Mouse (Mus musculus) stomach, embryonic 16.5 days (tissue): ENCODE measurements around the gene Vmn2r80. TPM values are rescaled to one million over a fixed set of nuclear protein-coding genes. Genes with fewer than 3 reads are reported as not detected.

Source experiments
- ATAC-seq: fragments of 200-750 bp; cut with Nextera tagmentation; 2 replicates; pipeline ENCODE4 v1.8.0; 2017; ENCODE audit warnings: moderate number of reproducible peaks, moderate TSS enrichment; ENCODE audit not compliant: insufficient read depth, low FRiP score
- H3K27ac ChIP-seq: fragments of 300-500 bp; sonication (generic); 2 replicates; pipeline ENCODE4 v1.5.1; 2014; ENCODE audit warnings: low read length
- H3K27me3 ChIP-seq: fragments of 300-500 bp; sonication (generic); 2 replicates; pipeline ENCODE4 v1.6.1; 2014; ENCODE audit warnings: low read length, control low read depth, mixed read lengths; ENCODE audit not compliant: control insufficient read depth, insufficient read depth
- H3K36me3 ChIP-seq: fragments of 300-500 bp; sonication (generic); 2 replicates; pipeline ENCODE4 v1.6.1; 2014; ENCODE audit warnings: low read length; ENCODE audit not compliant: control insufficient read depth, insufficient read depth
- H3K4me1 ChIP-seq: fragments of 300-500 bp; sonication (generic); 2 replicates; pipeline ENCODE4 v1.6.1; 2014; ENCODE audit warnings: low read length, control low read depth, mixed read lengths; ENCODE audit not compliant: control insufficient read depth, insufficient read depth
- H3K4me2 ChIP-seq: fragments of 300-500 bp; sonication (generic); 2 replicates; pipeline ENCODE4 v1.6.1; 2014; ENCODE audit warnings: low read depth, low read length, mixed read lengths
- H3K4me3 ChIP-seq: fragments of 300-500 bp; sonication (generic); replicated peaks from 2 replicates; pipeline ENCODE4 v1.5.1; 2014; ENCODE audit warnings: mild to moderate bottlenecking, low read length
- H3K9ac ChIP-seq: fragments of 300-500 bp; sonication (generic); 2 replicates; pipeline ENCODE4 v1.6.1; 2014; ENCODE audit warnings: low read length
- H3K9me3 ChIP-seq: fragments of 300-500 bp; sonication (generic); replicated peaks from 2 replicates; pipeline ENCODE4 v1.6.1; 2016; ENCODE audit warnings: low read length, control low read depth; ENCODE audit not compliant: control insufficient read depth
- WGBS: fragments of 180-500 bp; shearing (Covaris S2); extraction: QIAGEN DNeasy Blood & Tissue Kit; methylation state at CpG from one replicate; pipeline ENCODE4 v1.1.7; 2014; 5-methylcytosine and 5-hydroxymethylcytosine counted together
- polyA plus RNA-seq: library from polyadenylated mRNA; unstranded; fragments of >200 nt; fragmentation: Nextera tagmentation; extraction: Ambion mirVana; gene quantifications from 2 replicates; pipeline ENCODE4 v1.2.1, GENCODE M21; 2015

Gene Vmn2r80
- polyA plus RNA-seq, 1 experiment from 2014 or later, result not detected

- Histone ChIP-seq H3K27ac (no peak overlapping the region), H3K4me2 (no peak overlapping the region), H3K4me3 (no peak overlapping the region), H3K9ac (no peak overlapping the region), H3K27me3 (no peaks in the 10 kb centered on the region), H3K9me3 (no peaks in the 10 kb centered on the region), H3K36me3 (no peaks in the 10 kb centered on the region), H3K4me1 (no peaks in the 10 kb centered on the region)
- ATAC-seq, result no peak
These were observed 71.9 kb downstream of the Vmn2r80 start for GRCm38 (mm10) chr10:79220432-79220831.

- ATAC-seq, result no peak
- H3K9me3 ChIP-seq, result no peaks in the 10 kb centered on the region
- no peaks in the 10 kb centered on the region for H3K4me1 ChIP-seq
- no peaks in the 10 kb centered on the region for H3K27me3 ChIP-seq
- no peak overlapping the region for H3K4me2 ChIP-seq
- H3K27ac ChIP-seq, result no peak overlapping the region
- H3K4me3 ChIP-seq, result no peak overlapping the region
- no peak overlapping the region for H3K9ac ChIP-seq
- no peaks in the 10 kb centered on the region for H3K36me3 ChIP-seq
These were observed 73.0 kb downstream of the Vmn2r80 start for GRCm38 (mm10) chr10:79221606-79222005.

GRCm38 (mm10) chr10:79222214-79222613 is 73.6 kb downstream of the Vmn2r80 start:
- Histone ChIP-seq H3K4me1 (no peaks in the 10 kb centered on the region), H3K4me3 (no peak overlapping the region), H3K4me2 (no peak overlapping the region), H3K27ac (no peak overlapping the region), H3K36me3 (no peaks in the 10 kb centered on the region), H3K9me3 (no peaks in the 10 kb centered on the region), H3K27me3 (no peaks in the 10 kb centered on the region), H3K9ac (no peak overlapping the region)
- no peak for ATAC-seq
- 69% methylated on average over 7 of the region's 7 CpGs for WGBS

Other genes starting within 250 kb of the Vmn2r80 start
- gene Olfr1354, start 235.6 kb upstream of the Vmn2r80 start, polyA plus RNA-seq, result not detected in 2 replicates
- gene Olfr8, start 198.1 kb upstream of the Vmn2r80 start, polyA plus RNA-seq, result not detected in 2 replicates
- gene Olfr1353, start 185.5 kb upstream of the Vmn2r80 start, polyA plus RNA-seq, result not detected in 2 replicates
- not detected in 2 replicates for gene Olfr1352, start 167.7 kb upstream of the Vmn2r80 start, polyA plus RNA-seq
- gene Olfr1351, start 136.3 kb upstream of the Vmn2r80 start, polyA plus RNA-seq, result not detected in 2 replicates
- gene Olfr57, start 120.0 kb upstream of the Vmn2r80 start, polyA plus RNA-seq, result not detected in 2 replicates
- 21.6 and 22.7 TPM in 2 replicates for gene 2610008E11Rik, start 51.2 kb upstream of the Vmn2r80 start, polyA plus RNA-seq
- gene Vmn2r81, start 98.9 kb downstream of the Vmn2r80 start, polyA plus RNA-seq, result not detected in 2 replicates
- not detected in 2 replicates for gene Vmn2r82, start 207.8 kb downstream of the Vmn2r80 start, polyA plus RNA-seq